ENCODE assay signal across 9 mouse cellular contexts in genomic region chr5:135459486-135459885, GRCm38 (mm10).
DNase-seq lines count a peak whose midpoint lies in the region; ATAC-seq lines count a peak whose summit lies in the region.
"Had no signal": no experiment of that assay in that cellular context is flagged by ENCODE, and none has a peak within 500 bp of the region (broad histone marks: within the 10 kb centered on the region; RNA-seq: fewer than 3 reads in every experiment).

No protein-coding gene starts in this region.

- no peak overlapping the region for H3K4me3 ChIP-seq in liver, embryonic 11.5 days (ENCODE audit: low read depth, low read length)
- H3K4me3 ChIP-seq in forebrain, embryonic 16.5 days (replicated peaks; ENCODE audit: low read length), result no peak overlapping the region
- H3K4me3 ChIP-seq: midbrain, embryonic 12.5 days had no signal

- no peak overlapping the region for H3K27ac ChIP-seq in liver, embryonic 11.5 days (ENCODE audit: low read depth, low read length)
- no peak overlapping the region for H3K27ac ChIP-seq in forebrain, embryonic 16.5 days (ENCODE audit: low read length)
- H3K27ac ChIP-seq: midbrain, embryonic 12.5 days had no signal

- peaks cover 15% of the 10 kb centered on the region for H3K36me3 ChIP-seq in liver, embryonic 11.5 days (ENCODE audit: control insufficient read depth, insufficient read depth, low read length)
- peaks cover 10% of the 10 kb centered on the region; the same call in 1 of the 2 replicates for H3K36me3 ChIP-seq in forebrain, embryonic 16.5 days (ENCODE audit: control insufficient read depth, insufficient read depth)

- H3K4me1 ChIP-seq in liver, embryonic 11.5 days (replicated peaks; ENCODE audit: control insufficient read depth, insufficient read depth, low read length), result no peaks in the 10 kb centered on the region; the same call in 1 of the 2 replicates
- peaks cover 8% of the 10 kb centered on the region for H3K4me1 ChIP-seq in forebrain, embryonic 16.5 days (replicated peaks; ENCODE audit: control insufficient read depth, insufficient read depth, low read length)
- H3K4me1 ChIP-seq: midbrain, embryonic 12.5 days had no signal

- peak; percentile 47 to 57 for DNase-seq in cerebellum, postnatal 10 days
- DNase-seq in cerebellum, adult 11-12 months, result no peak
- DNase-seq in liver, result peak; percentile 39
- DNase-seq in liver, embryonic 11.5 days (ENCODE audit: low spot score), result no peak
- peak; percentile 49 to 61 for DNase-seq in adrenal gland, postnatal 36 days
- peak; percentile 47 for DNase-seq in lung, postnatal 14 days
- no peak for DNase-seq in yolk sac, embryonic 10.5 days (ENCODE audit: low spot score)

- no peaks in the 10 kb centered on the region for H3K27me3 ChIP-seq in liver, embryonic 11.5 days (replicated peaks; ENCODE audit: control insufficient read depth, insufficient read depth, low read length)
- no peaks in the 10 kb centered on the region for H3K27me3 ChIP-seq in forebrain, embryonic 16.5 days (replicated peaks; ENCODE audit: control insufficient read depth, insufficient read depth, low read length)
- H3K27me3 ChIP-seq: midbrain, embryonic 12.5 days had no signal

- no peak overlapping the region for H3K4me2 ChIP-seq in liver, embryonic 11.5 days
- no peak overlapping the region for H3K4me2 ChIP-seq in forebrain, embryonic 16.5 days (ENCODE audit: low read length)
- H3K4me2 ChIP-seq: midbrain, embryonic 12.5 days had no signal

- no peaks in the 10 kb centered on the region for H3K9me3 ChIP-seq in liver, embryonic 11.5 days (ENCODE audit: control insufficient read depth, low read length)
- no peaks in the 10 kb centered on the region for H3K9me3 ChIP-seq in forebrain, embryonic 16.5 days (ENCODE audit: control insufficient read depth, low read length)

- no peak overlapping the region for H3K9ac ChIP-seq in liver, embryonic 11.5 days (ENCODE audit: low read depth, low read length)
- no peak overlapping the region for H3K9ac ChIP-seq in forebrain, embryonic 16.5 days (replicated peaks; ENCODE audit: low read depth, low read length)
- H3K9ac ChIP-seq: midbrain, embryonic 12.5 days had no signal

- 63% methylated on average over 3 of the region's 3 CpGs for WGBS in liver, embryonic 11.5 days
- WGBS in forebrain, embryonic 16.5 days, result 76% methylated on average over 3 of the region's 3 CpGs

- ATAC-seq in liver, embryonic 11.5 days (replicated peaks; ENCODE audit: low FRiP score), result no peak
- ATAC-seq in forebrain, embryonic 16.5 days, result no peak

Comparison
In these comparisons a context has a peak if more than half of its experiments do, and no peak if none do; other contexts are left out.
1. DNase-seq: peak in cerebellum, postnatal 10 days (2 of 2), liver (single experiment), adrenal gland, postnatal 36 days (2 of 2) and lung, postnatal 14 days (single experiment); none in cerebellum, adult 11-12 months (single experiment), liver, embryonic 11.5 days (single experiment) and yolk sac, embryonic 10.5 days (single experiment).